Mouse (Mus musculus): ENCODE results near the gene Fgf13. TPM values are rescaled to one million over a fixed set of nuclear protein-coding genes. Genes with fewer than 3 reads are reported as not detected.
A peak's percentile ranks its signal among the peaks of the same experiment; 100 is the strongest.

Fgf13 gene
- polyA plus RNA-seq, 1 experiment from 2014 or later, result 6.9 TPM

DNA sequence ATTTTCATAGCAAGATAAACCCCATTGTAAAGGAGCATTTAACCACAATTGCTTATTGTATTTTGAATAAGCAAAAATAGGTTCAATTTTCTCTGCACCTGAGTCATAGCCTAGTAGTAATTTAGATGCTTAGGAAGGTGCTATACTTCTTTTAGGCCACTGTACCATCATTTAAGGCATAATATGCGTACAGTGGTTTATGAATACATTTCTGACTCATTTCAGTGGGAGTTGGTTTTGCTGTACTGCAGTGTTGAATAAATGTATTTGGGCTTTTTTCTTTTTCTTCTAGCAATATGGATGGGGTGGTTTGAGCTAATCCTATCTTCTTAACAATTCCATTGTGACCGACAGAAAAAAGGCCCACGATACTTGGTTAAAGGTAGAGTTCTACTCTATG is 481.9 kb downstream of the Fgf13 start:
- Histone ChIP-seq H3K4me3 (no peak overlapping the region), H3K36me3 (no peaks in the 10 kb centered on the region), H3K27ac (no peak overlapping the region), H3K9ac (no peak overlapping the region), H3K9me3 (no peaks in the 10 kb centered on the region), H3K27me3 (no peaks in the 10 kb centered on the region), H3K4me2 (no peak overlapping the region), H3K4me1 (no peaks in the 10 kb centered on the region)
- WGBS, result 91% methylated on average over 3 of the region's 3 CpGs
- ATAC-seq (ENCODE audit: borderline replicate concordance, extremely low read depth, low FRiP score, low TSS enrichment), result no peak

DNA sequence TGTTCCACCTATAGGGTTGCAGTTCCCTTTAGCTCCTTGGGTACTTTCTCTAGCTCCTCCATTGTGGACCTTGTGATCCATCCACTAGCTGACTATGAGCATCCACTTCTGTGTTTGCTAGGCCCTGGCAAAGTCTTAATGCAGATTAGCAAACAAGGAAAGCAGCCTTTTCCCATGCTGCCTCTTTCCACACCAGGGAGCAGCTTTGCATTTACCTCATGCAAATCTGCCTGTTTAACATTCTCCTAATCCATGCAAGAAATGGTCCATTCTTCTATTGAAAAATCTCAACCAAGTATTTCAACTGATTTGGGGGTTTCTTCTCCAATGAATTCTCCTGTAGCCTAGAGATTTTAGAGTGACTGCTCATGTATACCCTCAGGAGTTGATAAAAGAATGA is 487.4 kb downstream of the Fgf13 start:
- H3K9me3 ChIP-seq, result no peaks in the 10 kb centered on the region
- no peak overlapping the region for H3K4me2 ChIP-seq
- H3K9ac ChIP-seq, result no peak overlapping the region
- no peak for ATAC-seq (ENCODE audit: borderline replicate concordance, extremely low read depth, low FRiP score, low TSS enrichment)
- no peaks in the 10 kb centered on the region for H3K36me3 ChIP-seq
- H3K27me3 ChIP-seq, result no peaks in the 10 kb centered on the region
- H3K27ac ChIP-seq, result no peak overlapping the region
- no peak overlapping the region for H3K4me3 ChIP-seq
- no peaks in the 10 kb centered on the region for H3K4me1 ChIP-seq

- Histone ChIP-seq H3K36me3 (no peaks in the 10 kb centered on the region), H3K4me1 (no peaks in the 10 kb centered on the region), H3K4me2 (no peak overlapping the region), H3K27me3 (no peaks in the 10 kb centered on the region), H3K9me3 (no peaks in the 10 kb centered on the region), H3K9ac (no peak overlapping the region), H3K4me3 (no peak overlapping the region), H3K27ac (no peak overlapping the region)
- ATAC-seq (ENCODE audit: borderline replicate concordance, extremely low read depth, low FRiP score, low TSS enrichment), result no peak
- 67% methylated on average over 3 of the region's 3 CpGs for WGBS
These were observed 495.8 kb downstream of the Fgf13 start for GRCm38 (mm10) chrX:59072083-59072482.

DNA sequence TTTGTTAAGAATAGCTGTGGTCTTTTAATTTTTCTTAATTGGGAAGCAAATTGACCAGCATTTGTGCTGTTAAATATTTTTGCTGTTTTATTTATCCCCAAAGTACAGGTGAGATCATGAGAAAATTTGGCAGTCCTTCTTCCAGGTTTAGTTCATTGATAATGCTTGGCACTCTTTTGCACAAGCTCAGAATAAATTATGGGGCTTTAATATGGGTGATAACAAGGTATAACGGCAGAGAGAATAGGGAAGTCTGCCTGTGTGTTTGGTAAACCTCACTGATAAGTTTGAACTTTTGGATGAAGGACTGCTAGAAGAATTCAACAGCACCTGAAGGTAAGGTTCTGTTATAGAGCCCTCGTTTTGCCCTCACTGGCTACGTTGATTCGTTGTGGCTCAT is 504.7 kb downstream of the Fgf13 start:
- no peak overlapping the region for H3K4me2 ChIP-seq
- no peaks in the 10 kb centered on the region for H3K9me3 ChIP-seq
- H3K27me3 ChIP-seq, result no peaks in the 10 kb centered on the region
- no peaks in the 10 kb centered on the region for H3K4me1 ChIP-seq
- ATAC-seq (ENCODE audit: borderline replicate concordance, extremely low read depth, low FRiP score, low TSS enrichment), result no peak
- H3K36me3 ChIP-seq, result no peaks in the 10 kb centered on the region
- WGBS, result 66% methylated on average over 4 of the region's 4 CpGs
- no peak overlapping the region for H3K9ac ChIP-seq
- H3K4me3 ChIP-seq, result no peak overlapping the region
- no peak overlapping the region for H3K27ac ChIP-seq

DNA sequence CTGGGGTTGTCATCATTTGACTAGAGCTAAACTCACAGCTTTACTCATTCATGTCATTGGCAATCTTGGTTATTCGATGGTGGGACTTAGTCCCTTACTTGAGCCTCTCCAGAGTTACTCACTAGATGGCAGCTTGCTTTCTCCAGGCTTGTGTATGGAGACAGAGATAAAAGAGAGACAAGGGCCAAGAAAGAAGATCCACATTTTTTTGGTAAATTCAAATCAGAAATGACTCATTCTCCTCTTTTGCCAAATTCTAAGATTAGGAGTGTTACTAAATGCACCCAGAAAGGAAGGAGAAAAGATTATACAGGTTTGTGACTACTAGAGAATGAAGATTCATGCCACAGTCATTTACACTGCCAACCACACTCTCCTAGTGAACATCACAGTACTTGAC is 532.9 kb downstream of the Fgf13 start:
- Histone ChIP-seq H3K9me3 (no peaks in the 10 kb centered on the region), H3K27me3 (no peaks in the 10 kb centered on the region), H3K4me2 (no peak overlapping the region), H3K4me1 (no peaks in the 10 kb centered on the region), H3K4me3 (no peak overlapping the region), H3K27ac (no peak overlapping the region), H3K9ac (no peak overlapping the region), H3K36me3 (no peaks in the 10 kb centered on the region)
- ATAC-seq (ENCODE audit: borderline replicate concordance, extremely low read depth, low FRiP score, low TSS enrichment), result no peak
- WGBS, result 65% methylated on average over 1 of the region's 1 CpGs

MicroRNAs within 50 kb of the gene (microRNA counts, 519-probe panel; counts per million panel counts)
- 19.7 counts per million for microRNA mmu-miR-504

Small RNA genes within 50 kb of the gene (microRNA-seq; reads per million reads assigned to microRNA genes)
- gene Mir504, result 2.0 reads per million, percentile 5 among the genes with 10 or more reads in this experiment
